Mouse (Mus musculus): ENCODE data around the gene March4. TPM values are rescaled to one million over a fixed set of nuclear protein-coding genes. Genes with fewer than 3 reads are reported as not detected.

Gene March4
- polyA plus RNA-seq, 1 experiment from 2014 or later, result 0.13 TPM

- no peaks in the 10 kb centered on the region for H3K36me3 ChIP-seq (ENCODE audit: control insufficient read depth, insufficient read depth, low read length)
- no peak for ATAC-seq (ENCODE audit: insufficient number of reproducible peaks, insufficient read depth, low FRiP score, low read depth)
- H3K27me3 ChIP-seq (ENCODE audit: control insufficient read depth, insufficient read depth, low read length), result no peaks in the 10 kb centered on the region
- WGBS, result 87% methylated on average over 8 of the region's 8 CpGs
- H3K4me2 ChIP-seq (replicated peaks; ENCODE audit: low read depth, low read length), result no peak overlapping the region
- H3K9ac ChIP-seq (replicated peaks; ENCODE audit: low read depth, low read length), result no peak overlapping the region
- no peak overlapping the region for H3K27ac ChIP-seq (ENCODE audit: low read length)
- H3K4me1 ChIP-seq (ENCODE audit: control insufficient read depth, insufficient read depth, low read length), result no peaks in the 10 kb centered on the region
- no peak overlapping the region for H3K4me3 ChIP-seq (ENCODE audit: low read depth, low read length)
- H3K9me3 ChIP-seq (ENCODE audit: control insufficient read depth, low read depth, low read length), result no peaks in the 10 kb centered on the region
Measured at GRCm38 (mm10) chr1:72428526-72428925, 108.2 kb downstream of the March4 start.

DNA sequence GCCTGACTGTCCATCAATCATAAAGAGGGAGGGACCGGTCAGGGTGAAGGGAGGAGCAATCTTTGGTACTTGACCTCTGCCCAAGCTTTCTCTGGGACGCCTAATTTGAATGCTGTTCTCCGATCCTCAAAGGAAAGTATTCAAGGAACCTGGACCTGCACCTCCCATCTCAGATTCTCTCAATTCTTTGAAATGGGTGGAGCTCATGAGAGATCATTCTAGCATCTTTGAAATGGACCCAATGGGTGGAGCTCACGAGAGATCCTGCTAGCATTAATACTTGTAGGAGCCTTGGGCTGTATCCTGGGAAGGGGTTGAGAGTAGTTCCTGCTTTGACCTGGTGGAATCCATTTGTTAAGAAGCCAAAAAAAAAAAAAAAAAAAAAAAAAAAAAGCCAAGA lies 110.3 kb downstream of the March4 start:
- H3K36me3 ChIP-seq (ENCODE audit: control insufficient read depth, insufficient read depth, low read length), result no peaks in the 10 kb centered on the region
- H3K27me3 ChIP-seq (ENCODE audit: control insufficient read depth, insufficient read depth, low read length), result no peaks in the 10 kb centered on the region
- no peak overlapping the region for H3K4me2 ChIP-seq (replicated peaks; ENCODE audit: low read depth, low read length)
- ATAC-seq (ENCODE audit: insufficient number of reproducible peaks, insufficient read depth, low FRiP score, low read depth), result no peak
- H3K4me1 ChIP-seq (ENCODE audit: control insufficient read depth, insufficient read depth, low read length), result no peaks in the 10 kb centered on the region
- H3K4me3 ChIP-seq (ENCODE audit: low read depth, low read length), result no peak overlapping the region
- H3K9me3 ChIP-seq (ENCODE audit: control insufficient read depth, low read depth, low read length), result no peaks in the 10 kb centered on the region
- H3K27ac ChIP-seq (ENCODE audit: low read length), result no peak overlapping the region
- no peak overlapping the region for H3K9ac ChIP-seq (replicated peaks; ENCODE audit: low read depth, low read length)
- WGBS, result 77% methylated on average over 4 of the region's 4 CpGs

DNA sequence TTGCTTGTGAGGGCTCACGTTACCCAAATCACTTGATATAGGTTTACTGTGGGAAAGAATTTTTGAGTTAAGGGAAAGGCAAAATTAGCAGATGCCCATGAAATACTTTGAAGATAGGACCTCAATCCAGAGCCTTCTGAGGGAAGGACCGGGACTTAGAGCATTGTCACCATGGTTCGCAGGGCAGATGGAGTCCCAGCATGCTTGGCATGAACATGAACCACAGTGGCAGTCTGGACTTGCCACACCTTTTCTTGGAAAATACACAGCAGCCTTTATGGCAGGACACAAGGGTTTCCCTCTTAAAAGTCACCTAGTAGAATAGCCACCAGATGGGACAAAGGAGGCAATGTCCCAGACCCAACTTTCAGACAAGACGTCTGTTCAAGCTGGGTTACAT lies 114.6 kb downstream of the March4 start:
- H3K27ac ChIP-seq (ENCODE audit: low read length), result no peak overlapping the region
- no peaks in the 10 kb centered on the region for H3K27me3 ChIP-seq (ENCODE audit: control insufficient read depth, insufficient read depth, low read length)
- H3K4me1 ChIP-seq (ENCODE audit: control insufficient read depth, insufficient read depth, low read length), result no peaks in the 10 kb centered on the region
- WGBS, result 88% methylated on average over 4 of the region's 4 CpGs
- no peak overlapping the region for H3K4me2 ChIP-seq (replicated peaks; ENCODE audit: low read depth, low read length)
- no peaks in the 10 kb centered on the region for H3K9me3 ChIP-seq (ENCODE audit: control insufficient read depth, low read depth, low read length)
- no peak for ATAC-seq (ENCODE audit: insufficient number of reproducible peaks, insufficient read depth, low FRiP score, low read depth)
- H3K9ac ChIP-seq (replicated peaks; ENCODE audit: low read depth, low read length), result no peak overlapping the region
- no peaks in the 10 kb centered on the region for H3K36me3 ChIP-seq (ENCODE audit: control insufficient read depth, insufficient read depth, low read length)
- no peak overlapping the region for H3K4me3 ChIP-seq (ENCODE audit: low read depth, low read length)

DNA sequence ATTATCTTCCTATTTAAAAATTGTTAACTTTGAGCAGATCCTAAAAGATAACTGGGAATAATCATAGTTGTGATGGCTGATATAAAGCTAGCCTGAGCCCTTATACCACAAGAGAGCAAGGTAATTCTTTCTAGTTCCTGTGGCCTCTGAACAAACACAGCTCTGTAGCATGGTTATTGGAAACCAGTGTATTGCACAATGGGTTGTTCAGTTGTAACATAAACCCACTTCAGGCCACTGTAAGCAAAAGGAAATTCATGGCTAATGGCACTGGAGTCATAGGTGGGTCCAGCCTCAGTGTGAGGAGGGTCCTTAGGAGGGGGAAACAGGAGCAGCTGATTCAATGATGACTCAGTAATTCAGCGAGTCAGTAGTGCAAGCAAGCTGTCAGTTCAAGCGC lies 116.5 kb downstream of the March4 start:
- H3K4me1 ChIP-seq (ENCODE audit: control insufficient read depth, insufficient read depth, low read length), result no peaks in the 10 kb centered on the region
- no peak overlapping the region for H3K27ac ChIP-seq (ENCODE audit: low read length)
- no peaks in the 10 kb centered on the region for H3K27me3 ChIP-seq (ENCODE audit: control insufficient read depth, insufficient read depth, low read length)
- H3K9me3 ChIP-seq (ENCODE audit: control insufficient read depth, low read depth, low read length), result no peaks in the 10 kb centered on the region
- H3K36me3 ChIP-seq (ENCODE audit: control insufficient read depth, insufficient read depth, low read length), result no peaks in the 10 kb centered on the region
- H3K4me3 ChIP-seq (ENCODE audit: low read depth, low read length), result no peak overlapping the region
- 79% methylated on average over 2 of the region's 2 CpGs for WGBS
- H3K4me2 ChIP-seq (replicated peaks; ENCODE audit: low read depth, low read length), result no peak overlapping the region
- H3K9ac ChIP-seq (replicated peaks; ENCODE audit: low read depth, low read length), result no peak overlapping the region
- no peak for ATAC-seq (ENCODE audit: insufficient number of reproducible peaks, insufficient read depth, low FRiP score, low read depth)

- Histone ChIP-seq H3K36me3 (ENCODE audit: control insufficient read depth, insufficient read depth, low read length) (no peaks in the 10 kb centered on the region), H3K4me1 (ENCODE audit: control insufficient read depth, insufficient read depth, low read length) (no peaks in the 10 kb centered on the region), H3K4me2 (replicated peaks; ENCODE audit: low read depth, low read length) (no peak overlapping the region), H3K4me3 (ENCODE audit: low read depth, low read length) (no peak overlapping the region), H3K9me3 (ENCODE audit: control insufficient read depth, low read depth, low read length) (no peaks in the 10 kb centered on the region), H3K27me3 (ENCODE audit: control insufficient read depth, insufficient read depth, low read length) (no peaks in the 10 kb centered on the region), H3K27ac (ENCODE audit: low read length) (no peak overlapping the region), H3K9ac (replicated peaks; ENCODE audit: low read depth, low read length) (no peak overlapping the region)
- no peak for ATAC-seq (ENCODE audit: insufficient number of reproducible peaks, insufficient read depth, low FRiP score, low read depth)
- 77% methylated on average over 8 of the region's 8 CpGs for WGBS
Measured at GRCm38 (mm10) chr1:72418744-72419655, 117.7 kb downstream of the March4 start.

- no peaks in the 10 kb centered on the region for H3K36me3 ChIP-seq (ENCODE audit: control insufficient read depth, insufficient read depth, low read length)
- WGBS, result 63% methylated on average over 8 of the region's 8 CpGs
- no peak overlapping the region for H3K27ac ChIP-seq (ENCODE audit: low read length)
- H3K9me3 ChIP-seq (ENCODE audit: control insufficient read depth, low read depth, low read length), result no peaks in the 10 kb centered on the region
- no peaks in the 10 kb centered on the region for H3K4me1 ChIP-seq (ENCODE audit: control insufficient read depth, insufficient read depth, low read length)
- H3K9ac ChIP-seq (replicated peaks; ENCODE audit: low read depth, low read length), result no peak overlapping the region
- no peak overlapping the region for H3K4me2 ChIP-seq (replicated peaks; ENCODE audit: low read depth, low read length)
- no peak overlapping the region for H3K4me3 ChIP-seq (ENCODE audit: low read depth, low read length)
- no peak for ATAC-seq (ENCODE audit: insufficient number of reproducible peaks, insufficient read depth, low FRiP score, low read depth)
- no peaks in the 10 kb centered on the region for H3K27me3 ChIP-seq (ENCODE audit: control insufficient read depth, insufficient read depth, low read length)
Measured at GRCm38 (mm10) chr1:72414561-72415253, 122.0 kb downstream of the March4 start.

- H3K9me3 ChIP-seq (ENCODE audit: control insufficient read depth, low read depth, low read length), result no peaks in the 10 kb centered on the region
- no peaks in the 10 kb centered on the region for H3K4me1 ChIP-seq (ENCODE audit: control insufficient read depth, insufficient read depth, low read length)
- no peak overlapping the region for H3K4me3 ChIP-seq (ENCODE audit: low read depth, low read length)
- H3K27me3 ChIP-seq (ENCODE audit: control insufficient read depth, insufficient read depth, low read length), result no peaks in the 10 kb centered on the region
- no peak overlapping the region for H3K4me2 ChIP-seq (replicated peaks; ENCODE audit: low read depth, low read length)
- no peak overlapping the region for H3K9ac ChIP-seq (replicated peaks; ENCODE audit: low read depth, low read length)
- WGBS, result 74% methylated on average over 8 of the region's 8 CpGs
- H3K27ac ChIP-seq (ENCODE audit: low read length), result no peak overlapping the region
- no peak for ATAC-seq (ENCODE audit: insufficient number of reproducible peaks, insufficient read depth, low FRiP score, low read depth)
- H3K36me3 ChIP-seq (ENCODE audit: control insufficient read depth, insufficient read depth, low read length), result no peaks in the 10 kb centered on the region
Measured at GRCm38 (mm10) chr1:72414133-72414532, 122.6 kb downstream of the March4 start.

GRCm38 (mm10) chr1:72413205-72413604 lies 123.5 kb downstream of the March4 start:
- no peaks in the 10 kb centered on the region for H3K36me3 ChIP-seq (ENCODE audit: control insufficient read depth, insufficient read depth, low read length)
- no peak for ATAC-seq (ENCODE audit: insufficient number of reproducible peaks, insufficient read depth, low FRiP score, low read depth)
- WGBS, result 85% methylated on average over 8 of the region's 8 CpGs
- no peak overlapping the region for H3K4me3 ChIP-seq (ENCODE audit: low read depth, low read length)
- no peak overlapping the region for H3K4me2 ChIP-seq (replicated peaks; ENCODE audit: low read depth, low read length)
- no peak overlapping the region for H3K9ac ChIP-seq (replicated peaks; ENCODE audit: low read depth, low read length)
- H3K27me3 ChIP-seq (ENCODE audit: control insufficient read depth, insufficient read depth, low read length), result no peaks in the 10 kb centered on the region
- no peaks in the 10 kb centered on the region for H3K9me3 ChIP-seq (ENCODE audit: control insufficient read depth, low read depth, low read length)
- H3K27ac ChIP-seq (ENCODE audit: low read length), result no peak overlapping the region
- H3K4me1 ChIP-seq (ENCODE audit: control insufficient read depth, insufficient read depth, low read length), result no peaks in the 10 kb centered on the region

Data from stomach, embryonic 14.5 days (tissue).